Mouse (Mus musculus): Measurements from ENCODE around the gene F830045P16Rik. TPM values are rescaled to one million over a fixed set of nuclear protein-coding genes. Genes with fewer than 3 reads are reported as not detected.

Gene F830045P16Rik
- polyA plus RNA-seq, 1 experiment: not detected

DNA sequence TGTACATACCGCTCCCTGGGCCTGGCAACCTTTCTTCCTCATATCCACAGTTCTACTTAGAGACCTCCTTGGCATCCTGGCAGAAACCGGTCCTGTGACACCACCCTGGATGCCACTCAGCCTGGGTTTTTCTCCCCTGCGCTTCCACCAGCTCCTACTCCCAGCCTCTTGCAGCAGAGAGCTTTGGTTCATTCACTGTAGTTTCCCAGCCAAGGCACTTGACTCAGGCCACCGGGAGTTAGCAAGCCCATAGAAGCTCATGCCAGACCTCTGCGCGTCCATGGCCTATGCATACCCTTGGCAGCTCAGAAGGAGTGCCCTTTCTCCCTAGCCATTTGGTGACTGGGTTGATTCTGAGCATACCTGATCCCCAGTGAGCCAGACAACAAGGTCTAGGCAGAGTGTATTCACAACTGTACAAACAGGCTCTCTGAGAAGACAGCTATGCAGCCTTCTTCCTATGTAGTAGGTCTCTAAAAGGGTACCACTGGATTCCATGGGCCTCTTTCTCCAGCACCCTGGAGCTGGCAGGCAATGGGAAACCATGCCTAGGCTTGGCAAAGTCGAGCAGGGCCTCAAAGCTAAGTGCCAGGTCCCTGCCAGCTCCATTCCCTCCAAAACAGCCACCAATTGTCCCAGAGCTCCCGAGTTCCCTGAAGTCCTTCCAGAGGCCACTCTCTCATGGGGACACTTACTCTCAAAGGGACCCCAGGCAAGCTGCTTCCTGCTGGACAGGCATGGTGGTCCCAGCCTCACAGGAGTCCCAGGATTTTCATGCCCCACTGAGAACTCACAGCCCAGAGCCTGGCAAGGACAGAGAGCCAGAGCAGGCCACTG is 40.4 kb upstream of the F830045P16Rik start:
- Histone ChIP-seq H3K27ac (ENCODE audit: insufficient read depth, low read length) (no peak overlapping the region), H3K9ac (ENCODE audit: low read depth, poor library complexity, severe bottlenecking) (no peak overlapping the region), H3K4me3 (ENCODE audit: low read depth, low read length) (no peak overlapping the region), H3K36me3 (ENCODE audit: control insufficient read depth, insufficient read depth, low read length, poor library complexity, severe bottlenecking) (no peaks in the 10 kb centered on the region), H3K4me1 (ENCODE audit: control insufficient read depth, insufficient read depth, low read length) (no peaks in the 10 kb centered on the region), H3K9me3 (replicated peaks; ENCODE audit: control insufficient read depth, insufficient read depth, low read length, poor library complexity, severe bottlenecking) (no peaks in the 10 kb centered on the region), H3K27me3 (ENCODE audit: control insufficient read depth, insufficient read depth, low read length, poor library complexity, severe bottlenecking) (no peaks in the 10 kb centered on the region)
- TF ChIP-seq CTCF (IDR thresholded peaks at IDR 0.05; ENCODE audit: low read depth, low read length): no peak
- TF ChIP-seq POLR2A (IDR thresholded peaks at IDR 0.05; ENCODE audit: insufficient read depth, low read length): no peak
- TF ChIP-seq EP300 (IDR thresholded peaks at IDR 0.05; ENCODE audit: insufficient read depth, low read depth, low read length): no peak

DNA sequence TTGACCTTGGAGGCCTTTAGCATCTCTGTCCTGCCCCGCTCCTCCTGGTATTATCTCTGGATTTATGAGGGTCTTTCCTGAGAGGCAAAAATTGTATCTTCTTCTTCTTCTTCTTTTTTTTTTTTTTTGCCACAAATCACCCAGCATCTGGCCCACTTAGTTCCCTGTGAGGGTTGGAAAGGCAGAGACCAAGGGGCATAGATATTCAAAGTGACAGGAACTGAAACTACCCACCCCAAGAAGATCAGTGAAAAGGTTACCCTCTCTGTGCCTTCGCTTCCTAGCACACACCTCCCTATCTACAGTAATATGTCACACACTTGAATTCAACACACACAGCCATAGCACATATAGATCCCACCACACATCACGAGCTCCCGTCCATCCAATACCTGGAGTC is 38.7 kb upstream of the F830045P16Rik start:
- Histone ChIP-seq H3K36me3 (ENCODE audit: control insufficient read depth, insufficient read depth, low read length, poor library complexity, severe bottlenecking) (no peaks in the 10 kb centered on the region), H3K9ac (ENCODE audit: low read depth, poor library complexity, severe bottlenecking) (no peak overlapping the region), H3K27me3 (ENCODE audit: control insufficient read depth, insufficient read depth, low read length, poor library complexity, severe bottlenecking) (no peaks in the 10 kb centered on the region), H3K4me1 (ENCODE audit: control insufficient read depth, insufficient read depth, low read length) (no peaks in the 10 kb centered on the region), H3K27ac (ENCODE audit: insufficient read depth, low read length) (no peak overlapping the region), H3K4me3 (ENCODE audit: low read depth, low read length) (no peak overlapping the region), H3K9me3 (replicated peaks; ENCODE audit: control insufficient read depth, insufficient read depth, low read length, poor library complexity, severe bottlenecking) (no peaks in the 10 kb centered on the region)
- TF ChIP-seq POLR2A (IDR thresholded peaks at IDR 0.05; ENCODE audit: insufficient read depth, low read length) (no peak), CTCF (IDR thresholded peaks at IDR 0.05; ENCODE audit: low read depth, low read length) (no peak), EP300 (IDR thresholded peaks at IDR 0.05; ENCODE audit: insufficient read depth, low read depth, low read length) (no peak)

DNA sequence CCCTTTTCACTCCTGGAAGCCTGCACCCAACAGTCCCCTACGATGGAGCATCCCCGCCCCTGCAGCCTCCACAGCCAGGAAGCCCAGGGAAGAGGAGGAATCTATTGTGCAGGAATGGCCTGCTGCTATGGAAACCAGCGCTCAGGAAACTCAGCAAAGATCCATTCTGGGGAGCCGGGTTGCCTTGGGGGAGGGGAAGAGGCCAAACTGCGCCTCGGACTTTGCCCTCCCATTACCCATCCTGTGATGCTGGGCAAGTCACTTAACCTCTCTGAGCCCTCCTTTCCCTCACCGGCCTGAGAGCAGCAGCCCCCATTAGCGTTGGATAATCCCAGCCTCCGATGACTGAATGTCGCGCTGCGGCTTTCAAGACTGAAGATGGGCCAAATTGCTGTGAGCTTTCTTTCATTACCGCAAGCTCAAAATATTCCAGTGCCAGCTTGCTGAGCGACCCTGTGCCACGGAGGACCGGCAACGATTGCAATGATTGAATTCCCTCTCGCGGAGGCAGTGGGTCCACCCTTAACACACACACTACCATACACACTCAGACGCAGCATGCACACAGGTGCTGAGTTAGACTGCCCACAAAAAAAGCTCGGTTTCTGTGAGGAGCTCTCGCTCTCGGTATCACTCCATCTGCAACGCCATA is 38.1 kb upstream of the F830045P16Rik start:
- TF ChIP-seq CTCF (IDR thresholded peaks at IDR 0.05; ENCODE audit: low read depth, low read length): no peak
- TF ChIP-seq POLR2A (IDR thresholded peaks at IDR 0.05; ENCODE audit: insufficient read depth, low read length): no peak
- TF ChIP-seq EP300 (IDR thresholded peaks at IDR 0.05; ENCODE audit: insufficient read depth, low read depth, low read length): no peak
- no peaks in the 10 kb centered on the region for H3K4me1 ChIP-seq (ENCODE audit: control insufficient read depth, insufficient read depth, low read length)
- no peaks in the 10 kb centered on the region for H3K36me3 ChIP-seq (ENCODE audit: control insufficient read depth, insufficient read depth, low read length, poor library complexity, severe bottlenecking)
- H3K9ac ChIP-seq (ENCODE audit: low read depth, poor library complexity, severe bottlenecking): no peak overlapping the region
- H3K4me3 ChIP-seq (ENCODE audit: low read depth, low read length): no peak overlapping the region
- H3K27me3 ChIP-seq (ENCODE audit: control insufficient read depth, insufficient read depth, low read length, poor library complexity, severe bottlenecking): no peaks in the 10 kb centered on the region
- no peak overlapping the region for H3K27ac ChIP-seq (ENCODE audit: insufficient read depth, low read length)
- H3K9me3 ChIP-seq (replicated peaks; ENCODE audit: control insufficient read depth, insufficient read depth, low read length, poor library complexity, severe bottlenecking): no peaks in the 10 kb centered on the region

DNA sequence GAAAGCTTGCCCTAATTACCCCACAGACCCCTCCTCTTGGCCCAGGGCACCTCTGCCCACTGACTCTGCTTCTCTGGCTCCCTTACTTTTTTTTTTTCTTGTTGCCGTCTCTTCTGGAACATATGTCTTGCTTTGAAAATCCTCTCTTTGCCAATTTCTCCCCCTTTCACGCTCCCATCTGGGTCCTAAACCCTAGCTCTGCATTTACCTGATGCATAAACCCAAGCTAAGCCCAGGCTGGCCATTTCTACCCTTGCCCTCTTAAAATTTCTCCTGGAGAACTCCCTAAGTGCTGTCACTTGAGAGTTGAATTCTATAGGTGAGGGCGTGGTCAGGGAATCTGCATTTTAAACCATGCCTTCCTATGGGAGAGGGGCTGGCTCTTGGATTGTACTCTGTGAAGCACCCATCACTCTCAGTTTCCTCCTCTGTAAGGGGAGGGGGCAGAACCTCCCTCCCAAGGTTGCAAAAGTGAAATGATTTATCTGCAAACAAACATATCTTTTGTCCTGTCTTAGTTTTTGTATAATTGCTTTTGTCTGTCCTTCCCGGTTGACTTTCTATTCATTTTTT is 37.4 kb upstream of the F830045P16Rik start:
- Histone ChIP-seq H3K9ac (ENCODE audit: low read depth, poor library complexity, severe bottlenecking) (no peak overlapping the region), H3K4me1 (ENCODE audit: control insufficient read depth, insufficient read depth, low read length) (no peaks in the 10 kb centered on the region), H3K27ac (ENCODE audit: insufficient read depth, low read length) (no peak overlapping the region), H3K9me3 (replicated peaks; ENCODE audit: control insufficient read depth, insufficient read depth, low read length, poor library complexity, severe bottlenecking) (no peaks in the 10 kb centered on the region), H3K4me3 (ENCODE audit: low read depth, low read length) (no peak overlapping the region), H3K27me3 (ENCODE audit: control insufficient read depth, insufficient read depth, low read length, poor library complexity, severe bottlenecking) (no peaks in the 10 kb centered on the region), H3K36me3 (ENCODE audit: control insufficient read depth, insufficient read depth, low read length, poor library complexity, severe bottlenecking) (no peaks in the 10 kb centered on the region)
- TF ChIP-seq CTCF (IDR thresholded peaks at IDR 0.05; ENCODE audit: low read depth, low read length): no peak
- TF ChIP-seq POLR2A (IDR thresholded peaks at IDR 0.05; ENCODE audit: insufficient read depth, low read length): no peak
- no peak for TF ChIP-seq EP300 (IDR thresholded peaks at IDR 0.05; ENCODE audit: insufficient read depth, low read depth, low read length)

DNA sequence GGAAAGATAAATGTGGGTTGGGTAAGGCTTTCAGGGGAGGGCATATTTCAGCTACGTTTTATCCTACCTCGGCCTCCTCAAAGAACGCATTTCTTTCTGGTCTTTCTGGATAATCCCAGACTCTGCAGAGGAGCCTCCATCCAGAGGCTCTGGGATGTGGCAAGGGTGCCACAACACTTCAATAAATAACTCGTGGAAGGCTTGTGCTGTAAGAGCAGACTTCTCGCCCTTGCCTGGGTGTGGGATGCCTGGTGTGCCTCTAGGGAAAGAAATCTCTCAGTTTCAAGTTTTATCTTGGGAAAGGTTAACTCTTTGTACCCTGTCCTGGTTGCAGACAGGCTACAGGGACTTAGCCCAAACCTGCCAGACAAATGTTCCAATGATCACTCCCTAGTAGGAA is 33.2 kb upstream of the F830045P16Rik start:
- TF ChIP-seq CTCF (IDR thresholded peaks at IDR 0.05; ENCODE audit: low read depth, low read length): no peak
- TF ChIP-seq POLR2A (IDR thresholded peaks at IDR 0.05; ENCODE audit: insufficient read depth, low read length): no peak
- no peak for TF ChIP-seq EP300 (IDR thresholded peaks at IDR 0.05; ENCODE audit: insufficient read depth, low read depth, low read length)
- Histone ChIP-seq H3K4me3 (ENCODE audit: low read depth, low read length) (no peak overlapping the region), H3K36me3 (ENCODE audit: control insufficient read depth, insufficient read depth, low read length, poor library complexity, severe bottlenecking) (no peaks in the 10 kb centered on the region), H3K4me1 (ENCODE audit: control insufficient read depth, insufficient read depth, low read length) (no peaks in the 10 kb centered on the region), H3K27me3 (ENCODE audit: control insufficient read depth, insufficient read depth, low read length, poor library complexity, severe bottlenecking) (no peaks in the 10 kb centered on the region), H3K27ac (ENCODE audit: insufficient read depth, low read length) (no peak overlapping the region), H3K9ac (ENCODE audit: low read depth, poor library complexity, severe bottlenecking) (no peak overlapping the region), H3K9me3 (replicated peaks; ENCODE audit: control insufficient read depth, insufficient read depth, low read length, poor library complexity, severe bottlenecking) (no peaks in the 10 kb centered on the region)

DNA sequence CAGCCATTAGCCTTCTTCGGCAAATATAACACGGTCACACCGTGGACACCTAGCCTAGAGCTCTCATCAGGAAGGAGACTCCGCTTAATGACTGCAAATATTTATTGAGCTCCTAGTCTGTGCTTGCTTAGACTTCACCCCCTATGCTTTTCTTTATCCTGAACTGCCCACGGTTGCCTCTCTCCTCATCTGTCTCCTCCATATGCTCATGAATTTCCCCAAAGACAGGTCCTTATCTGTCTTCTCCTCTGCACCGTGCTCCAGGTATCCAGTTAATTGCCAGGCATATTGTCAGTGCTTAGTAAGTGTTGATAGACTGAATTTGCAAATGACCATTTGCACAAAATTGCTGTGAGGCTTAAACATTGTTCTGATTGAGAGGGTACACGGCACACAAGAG is 32.7 kb upstream of the F830045P16Rik start:
- no peak for TF ChIP-seq CTCF (IDR thresholded peaks at IDR 0.05; ENCODE audit: low read depth, low read length)
- no peak for TF ChIP-seq POLR2A (IDR thresholded peaks at IDR 0.05; ENCODE audit: insufficient read depth, low read length)
- TF ChIP-seq EP300 (IDR thresholded peaks at IDR 0.05; ENCODE audit: insufficient read depth, low read depth, low read length): no peak
- Histone ChIP-seq H3K27ac (ENCODE audit: insufficient read depth, low read length) (no peak overlapping the region), H3K9me3 (replicated peaks; ENCODE audit: control insufficient read depth, insufficient read depth, low read length, poor library complexity, severe bottlenecking) (no peaks in the 10 kb centered on the region)

More for the DNA sequence above, 32.7 kb upstream of the F830045P16Rik start:
- no peaks in the 10 kb centered on the region for H3K27me3 ChIP-seq (ENCODE audit: control insufficient read depth, insufficient read depth, low read length, poor library complexity, severe bottlenecking)
- no peaks in the 10 kb centered on the region for H3K36me3 ChIP-seq (ENCODE audit: control insufficient read depth, insufficient read depth, low read length, poor library complexity, severe bottlenecking)
- H3K4me3 ChIP-seq (ENCODE audit: low read depth, low read length): no peak overlapping the region
- H3K9ac ChIP-seq (ENCODE audit: low read depth, poor library complexity, severe bottlenecking): no peak overlapping the region
- no peaks in the 10 kb centered on the region for H3K4me1 ChIP-seq (ENCODE audit: control insufficient read depth, insufficient read depth, low read length)

Data from ES-Bruce4 (cell line).